In the genomic region with DNA sequence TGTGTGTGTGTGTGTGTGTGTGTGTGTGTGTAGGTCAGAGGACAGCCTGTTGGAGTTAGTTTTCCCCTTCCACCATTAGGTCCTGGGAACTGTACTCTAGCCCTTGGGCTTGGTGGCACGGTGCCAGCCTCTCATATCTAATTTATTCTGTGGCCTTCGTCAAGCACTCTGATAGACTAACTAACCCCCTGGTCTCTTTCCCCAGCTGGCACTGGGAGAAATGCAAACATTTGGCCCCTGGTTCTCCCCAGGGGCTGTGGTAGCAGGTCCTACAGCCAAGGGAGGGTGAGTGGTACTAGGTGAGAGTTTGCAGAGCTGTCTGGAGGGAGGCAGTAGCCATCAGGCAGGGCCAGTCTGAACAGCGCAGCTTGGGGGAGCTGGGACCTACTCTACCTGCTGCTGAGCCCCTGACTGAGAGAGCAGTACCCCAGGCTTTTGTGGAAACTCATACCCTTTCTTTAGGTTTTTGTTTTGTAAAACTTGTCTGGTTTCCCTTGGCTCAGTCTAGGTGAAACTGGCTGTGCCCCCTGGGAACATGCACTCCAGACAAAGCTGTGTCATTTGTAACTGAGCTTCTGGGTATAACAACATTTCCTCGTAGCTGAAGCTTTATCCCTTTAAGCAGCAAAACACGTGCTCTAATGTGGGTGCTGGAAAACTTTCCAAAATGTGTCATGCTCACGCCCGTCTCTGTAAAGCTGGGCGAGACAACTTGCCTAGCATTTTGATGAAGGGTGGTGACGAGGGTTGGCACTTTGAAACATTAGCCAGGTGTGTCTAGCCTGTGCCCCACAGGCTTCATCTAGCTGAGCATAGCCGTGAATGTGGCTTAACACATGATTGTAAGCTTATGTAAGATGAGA, we compare ENCODE assay signal across 10 mouse cellular contexts. TPM values are rescaled to one million over a fixed set of nuclear protein-coding genes. Genes with fewer than 3 reads are reported as not detected.
DNase-seq lines count a peak whose midpoint lies in the region; ATAC-seq and TF ChIP-seq lines count a peak whose summit lies in the region.
"Had no signal": no experiment of that assay in that cellular context is flagged by ENCODE, and none has a peak within 500 bp of the region (broad histone marks: within the 10 kb centered on the region; RNA-seq: fewer than 3 reads in every experiment).

No protein-coding gene starts in this region.

- peaks cover 12% of the 10 kb centered on the region; the same call in 1 of the 2 replicates for H3K4me1 ChIP-seq in hindbrain, embryonic 12.5 days
- no peaks in the 10 kb centered on the region for H3K4me1 ChIP-seq in hindbrain, embryonic 11.5 days (replicated peaks; ENCODE audit: control insufficient read depth, insufficient read depth, low read length)
- peaks cover 0 to 3% of the 10 kb centered on the region in 2 experiments; a peak in 1 of 4 replicates for H3K4me1 ChIP-seq in MEL (ENCODE audit: control insufficient read depth in 1 of 2, insufficient read depth in 2 of 2, low read length in 2 of 2)
- H3K4me1 ChIP-seq in embryonic fibroblast, embryonic 13.5 days (ENCODE audit: control insufficient read depth, insufficient read depth, low read length), result peaks cover 14% of the 10 kb centered on the region

- no peak for DNase-seq in hindbrain, embryonic 11.5 days (ENCODE audit: low spot score)
- DNase-seq in MEL (ENCODE audit: low read depth, low spot score), result peak; percentile 32
- peak; percentile 78 for DNase-seq in kidney, postnatal 14 days
- no peak for DNase-seq in frontal cortex, adult 2 months (ENCODE audit: extremely low spot score in 1 of 2, low spot score in 1 of 2)
- DNase-seq in layer of hippocampus, adult 11-12 months (ENCODE audit: low spot score), result no peak

- no peak for TF ChIP-seq CTCF in MEL (IDR thresholded peaks at IDR 0.05 in 2 of 3, conservative IDR thresholded peaks at IDR 0.05 in 1 of 3; ENCODE audit: control insufficient read depth in 1 of 3, insufficient read depth in 1 of 3, low read depth in 2 of 3, low read length in 3 of 3, poor library complexity in 1 of 3, severe bottlenecking in 1 of 3)
- no peak for TF ChIP-seq CTCF in embryonic fibroblast, embryonic 13.5 days (IDR thresholded peaks at IDR 0.05; ENCODE audit: borderline replicate concordance, insufficient read depth, low read length)

- no peaks in the 10 kb centered on the region for H3K27me3 ChIP-seq in hindbrain, embryonic 12.5 days
- H3K27me3 ChIP-seq in hindbrain, embryonic 11.5 days (ENCODE audit: control insufficient read depth, insufficient read depth, low read length), result no peaks in the 10 kb centered on the region
- no peaks in the 10 kb centered on the region for H3K27me3 ChIP-seq in MEL (ENCODE audit: control insufficient read depth in 1 of 2, insufficient read depth in 2 of 2, low read length in 2 of 2)

- no peak for TF ChIP-seq POLR2A in MEL (IDR thresholded peaks at IDR 0.05; ENCODE audit: control insufficient read depth in 1 of 2, insufficient read depth in 1 of 2, low read depth in 1 of 2, low read length in 2 of 2, poor library complexity in 1 of 2)
- no peak for TF ChIP-seq POLR2A in embryonic fibroblast, embryonic 13.5 days (IDR thresholded peaks at IDR 0.05; ENCODE audit: low read depth, low read length)

- H3K4me2 ChIP-seq in hindbrain, embryonic 12.5 days (replicated peaks), result no peak overlapping the region
- H3K4me2 ChIP-seq in hindbrain, embryonic 11.5 days (replicated peaks; ENCODE audit: low read depth, low read length), result no peak overlapping the region

- peaks cover 35% of the 10 kb centered on the region for H3K36me3 ChIP-seq in hindbrain, embryonic 12.5 days
- 0 out of 2 replicates have a peak, but pooled peaks cover 3% of the 10 kb centered on the region for H3K36me3 ChIP-seq in hindbrain, embryonic 11.5 days (ENCODE audit: control insufficient read depth, insufficient read depth, low read length)
- peaks cover 0 to 3% of the 10 kb centered on the region in 2 experiments; a peak in 1 of 4 replicates for H3K36me3 ChIP-seq in MEL (ENCODE audit: control insufficient read depth in 1 of 2, insufficient read depth in 2 of 2, low read length in 2 of 2)

- 84% methylated on average over 10 of the region's 10 CpGs for WGBS in hindbrain, embryonic 12.5 days
- WGBS in hindbrain, embryonic 11.5 days, result 82% methylated on average over 10 of the region's 10 CpGs

- no peak overlapping the region for H3K4me3 ChIP-seq in hindbrain, embryonic 12.5 days
- no peak overlapping the region for H3K4me3 ChIP-seq in hindbrain, embryonic 11.5 days (ENCODE audit: low read depth, low read length)
- no peak overlapping the region for H3K4me3 ChIP-seq in MEL (ENCODE audit: control insufficient read depth in 1 of 2, insufficient read depth in 1 of 2, low read depth in 2 of 2, low read length in 2 of 2)
- no peak overlapping the region for H3K4me3 ChIP-seq in embryonic fibroblast, embryonic 13.5 days (ENCODE audit: insufficient read depth, low read length)

- 0 out of 2 replicates have a peak overlapping the region, but pooled peaks have one; percentile 33 for H3K9ac ChIP-seq in hindbrain, embryonic 12.5 days
- no peak overlapping the region for H3K9ac ChIP-seq in hindbrain, embryonic 11.5 days (ENCODE audit: low read depth, low read length)
- no peak overlapping the region for H3K9ac ChIP-seq in MEL (ENCODE audit: control insufficient read depth, low read depth, low read length, poor library complexity, severe bottlenecking)

- H3K79me2 ChIP-seq in MEL (ENCODE audit: control insufficient read depth, insufficient read depth, low read length, poor library complexity), result no peaks in the 10 kb centered on the region

- no peak for ATAC-seq in hindbrain, embryonic 12.5 days (ENCODE audit: low FRiP score)
- no peak for ATAC-seq in hindbrain, embryonic 11.5 days (ENCODE audit: low FRiP score)
- no peak for ATAC-seq in megakaryocyte-erythroid progenitor cell, adult 5-6 weeks (replicated peaks; ENCODE audit: low FRiP score, low TSS enrichment, poor library complexity, severe bottlenecking)

- TF ChIP-seq RAD21 in MEL (IDR thresholded peaks at IDR 0.05; ENCODE audit: low read depth, low read length), result no peak

- H3K9me3 ChIP-seq in hindbrain, embryonic 12.5 days (replicated peaks), result no peaks in the 10 kb centered on the region
- H3K9me3 ChIP-seq in hindbrain, embryonic 11.5 days (ENCODE audit: control insufficient read depth, low read length), result no peaks in the 10 kb centered on the region
- no peaks in the 10 kb centered on the region for H3K9me3 ChIP-seq in MEL (replicated peaks; ENCODE audit: insufficient read depth, low read length)

- H3K27ac ChIP-seq in hindbrain, embryonic 12.5 days, result 0 out of 2 replicates have a peak overlapping the region, but pooled peaks have one; percentile 1
- H3K27ac ChIP-seq in hindbrain, embryonic 11.5 days (ENCODE audit: low read depth, low read length), result no peak overlapping the region
- H3K27ac ChIP-seq in MEL (ENCODE audit: control insufficient read depth, low read depth, low read length), result no peak overlapping the region
- H3K27ac ChIP-seq in embryonic fibroblast, embryonic 13.5 days (ENCODE audit: insufficient read depth, low read length), result 0 out of 2 replicates have a peak overlapping the region, but pooled peaks have one; percentile 11

- no peak for TF ChIP-seq EP300 in MEL (IDR thresholded peaks at IDR 0.05; ENCODE audit: low read depth in 1 of 2, low read length in 2 of 2)

RNA-seq across cellular contexts. Expression of gene Dtx2, which starts 21.6 kb away (rescaled TPM):
- 31.4 and 34.5 TPM in 2 replicates for polyA plus RNA-seq in hindbrain, embryonic 12.5 days (2016; fragmentation: Nextera tagmentation; extraction: Ambion mirVana)
- polyA plus RNA-seq in hindbrain, embryonic 11.5 days (2014; fragmentation: Nextera tagmentation; extraction: Ambion mirVana), result 21.6 and 23.5 TPM in 2 replicates
- 11.4 and 11.9 TPM in 2 replicates for total RNA-seq in MEL (2012; rRNA removed)
- polyA plus RNA-seq in MEL (2012; ENCODE audit: insufficient read depth in 1 of 2, insufficient read length in 2 of 2, low read depth in 1 of 2, low replicate concordance in 2 of 2, missing spikeins in 1 of 2), result 10 to 100 TPM in 1 of 2 experiments, not detected in 1; 17.2 TPM
- polyA plus RNA-seq in embryonic fibroblast, embryonic 13.5 days (2011; ENCODE audit: insufficient read length, low read depth, missing spikeins), result 8.5 and 10.9 TPM in 2 replicates
- polyA plus RNA-seq in frontal cortex, adult 2 months (2012; rRNA removed), result 10.5 and 10.6 TPM in 2 replicates
- 5.6 and 22.1 TPM in 2 replicates for total RNA-seq in megakaryocyte-erythroid progenitor cell, adult 5-6 weeks (2014; fragmentation: Nextera tagmentation)
- 2.3 and 4.2 TPM in 2 replicates for total RNA-seq in megakaryocyte-erythroid progenitor cell, adult 5-6 weeks (2017)

RNA-seq across cellular contexts. Expression of gene Upk3b, which starts 22.1 kb away (rescaled TPM):
- 0.05 TPM in 1 of 2 replicates, not detected in the other for polyA plus RNA-seq in hindbrain, embryonic 12.5 days (2016; fragmentation: Nextera tagmentation; extraction: Ambion mirVana)
- 0.11 and 0.45 TPM in 2 replicates for polyA plus RNA-seq in hindbrain, embryonic 11.5 days (2014; fragmentation: Nextera tagmentation; extraction: Ambion mirVana)
- total RNA-seq in MEL (2012; rRNA removed), result not detected in 2 replicates
- not detected for polyA plus RNA-seq in MEL (2012; ENCODE audit: insufficient read depth in 1 of 2, insufficient read length in 2 of 2, low read depth in 1 of 2, low replicate concordance in 2 of 2, missing spikeins in 1 of 2)
- 0.23 and 1.0 TPM in 2 replicates for polyA plus RNA-seq in embryonic fibroblast, embryonic 13.5 days (2011; ENCODE audit: insufficient read length, low read depth, missing spikeins)
- polyA plus RNA-seq in frontal cortex, adult 2 months (2012; rRNA removed), result not detected in 2 replicates
- not detected in 2 replicates for total RNA-seq in megakaryocyte-erythroid progenitor cell, adult 5-6 weeks (2014; fragmentation: Nextera tagmentation)
- total RNA-seq in megakaryocyte-erythroid progenitor cell, adult 5-6 weeks (2017), result not detected in 2 replicates

RNA-seq across cellular contexts. Expression of gene Zp3, which starts 36.3 kb away (rescaled TPM):
- polyA plus RNA-seq in hindbrain, embryonic 12.5 days (2016; fragmentation: Nextera tagmentation; extraction: Ambion mirVana), result 0.32 TPM in 1 of 2 replicates, not detected in the other
- polyA plus RNA-seq in hindbrain, embryonic 11.5 days (2014; fragmentation: Nextera tagmentation; extraction: Ambion mirVana), result not detected in 2 replicates
- total RNA-seq in MEL (2012; rRNA removed), result not detected in 2 replicates
- not detected for polyA plus RNA-seq in MEL (2012; ENCODE audit: insufficient read depth in 1 of 2, insufficient read length in 2 of 2, low read depth in 1 of 2, low replicate concordance in 2 of 2, missing spikeins in 1 of 2)
- not detected in 2 replicates for polyA plus RNA-seq in embryonic fibroblast, embryonic 13.5 days (2011; ENCODE audit: insufficient read length, low read depth, missing spikeins)
- 0.06 TPM in 1 of 2 replicates, not detected in the other for polyA plus RNA-seq in frontal cortex, adult 2 months (2012; rRNA removed)
- not detected in 2 replicates for total RNA-seq in megakaryocyte-erythroid progenitor cell, adult 5-6 weeks (2014; fragmentation: Nextera tagmentation)
- not detected in 2 replicates for total RNA-seq in megakaryocyte-erythroid progenitor cell, adult 5-6 weeks (2017)
- polyA plus RNA-seq: gonadal fat pad, adult 2 months; neural tube, embryonic 11.5 days had no signal

RNA-seq across cellular contexts. Expression of gene Upk3bl, which starts 38.0 kb away (rescaled TPM):
- 1.5 and 2.0 TPM in 2 replicates for polyA plus RNA-seq in hindbrain, embryonic 12.5 days (2016; fragmentation: Nextera tagmentation; extraction: Ambion mirVana)
- 2.4 and 2.7 TPM in 2 replicates for polyA plus RNA-seq in hindbrain, embryonic 11.5 days (2014; fragmentation: Nextera tagmentation; extraction: Ambion mirVana)
- not detected in 2 replicates for total RNA-seq in MEL (2012; rRNA removed)
- polyA plus RNA-seq in MEL (2012; ENCODE audit: insufficient read depth in 1 of 2, insufficient read length in 2 of 2, low read depth in 1 of 2, low replicate concordance in 2 of 2, missing spikeins in 1 of 2), result not detected
- not detected in 2 replicates for polyA plus RNA-seq in embryonic fibroblast, embryonic 13.5 days (2011; ENCODE audit: insufficient read length, low read depth, missing spikeins)
- 0.22 and 0.67 TPM in 2 replicates for polyA plus RNA-seq in frontal cortex, adult 2 months (2012; rRNA removed)
- total RNA-seq in megakaryocyte-erythroid progenitor cell, adult 5-6 weeks (2014; fragmentation: Nextera tagmentation), result not detected in 2 replicates
- not detected in 2 replicates for total RNA-seq in megakaryocyte-erythroid progenitor cell, adult 5-6 weeks (2017)

RNA-seq across cellular contexts. Expression of gene Ssc4d, which starts 41.9 kb away (rescaled TPM):
- 1.7 and 3.7 TPM in 2 replicates for polyA plus RNA-seq in hindbrain, embryonic 12.5 days (2016; fragmentation: Nextera tagmentation; extraction: Ambion mirVana)
- 1.6 and 2.4 TPM in 2 replicates for polyA plus RNA-seq in hindbrain, embryonic 11.5 days (2014; fragmentation: Nextera tagmentation; extraction: Ambion mirVana)
- 0.95 and 1.1 TPM in 2 replicates for total RNA-seq in MEL (2012; rRNA removed)
- polyA plus RNA-seq in MEL (2012; ENCODE audit: insufficient read depth in 1 of 2, insufficient read length in 2 of 2, low read depth in 1 of 2, low replicate concordance in 2 of 2, missing spikeins in 1 of 2), result 1 to 10 TPM in 1 of 2 experiments, not detected in 1; 2.1 TPM
- 3.2 and 3.3 TPM in 2 replicates for polyA plus RNA-seq in embryonic fibroblast, embryonic 13.5 days (2011; ENCODE audit: insufficient read length, low read depth, missing spikeins)
- 2.6 and 2.9 TPM in 2 replicates for polyA plus RNA-seq in frontal cortex, adult 2 months (2012; rRNA removed)
- total RNA-seq in megakaryocyte-erythroid progenitor cell, adult 5-6 weeks (2014; fragmentation: Nextera tagmentation), result 1.7 and 3.2 TPM in 2 replicates
- total RNA-seq in megakaryocyte-erythroid progenitor cell, adult 5-6 weeks (2017), result 3.5 TPM in 1 of 2 replicates, not detected in the other

Comparison
In these comparisons a context has a peak if more than half of its experiments do, and no peak if none do; other contexts are left out.
1. H3K27ac ChIP-seq: peak in hindbrain, embryonic 12.5 days (single experiment) and embryonic fibroblast, embryonic 13.5 days (single experiment); none in hindbrain, embryonic 11.5 days (single experiment) and MEL (single experiment).
2. DNase-seq: peak in MEL (single experiment) and kidney, postnatal 14 days (single experiment); none in hindbrain, embryonic 11.5 days (single experiment), frontal cortex, adult 2 months (0 of 2) and layer of hippocampus, adult 11-12 months (single experiment).